Mouse (Mus musculus) cerebellum, adult 9-10 months (tissue): ENCODE results near the gene Zfp385c.
"Not testable (repeated sequence)": the region's sequence is repeated elsewhere in the genome, so short reads cannot be mapped to it uniquely, and the experiment has no call there.

Experiments used
- DNase-seq: peaks from one replicate; pipeline ENCODE4 v3.0.0; 2022

The Zfp385c gene

DNA sequence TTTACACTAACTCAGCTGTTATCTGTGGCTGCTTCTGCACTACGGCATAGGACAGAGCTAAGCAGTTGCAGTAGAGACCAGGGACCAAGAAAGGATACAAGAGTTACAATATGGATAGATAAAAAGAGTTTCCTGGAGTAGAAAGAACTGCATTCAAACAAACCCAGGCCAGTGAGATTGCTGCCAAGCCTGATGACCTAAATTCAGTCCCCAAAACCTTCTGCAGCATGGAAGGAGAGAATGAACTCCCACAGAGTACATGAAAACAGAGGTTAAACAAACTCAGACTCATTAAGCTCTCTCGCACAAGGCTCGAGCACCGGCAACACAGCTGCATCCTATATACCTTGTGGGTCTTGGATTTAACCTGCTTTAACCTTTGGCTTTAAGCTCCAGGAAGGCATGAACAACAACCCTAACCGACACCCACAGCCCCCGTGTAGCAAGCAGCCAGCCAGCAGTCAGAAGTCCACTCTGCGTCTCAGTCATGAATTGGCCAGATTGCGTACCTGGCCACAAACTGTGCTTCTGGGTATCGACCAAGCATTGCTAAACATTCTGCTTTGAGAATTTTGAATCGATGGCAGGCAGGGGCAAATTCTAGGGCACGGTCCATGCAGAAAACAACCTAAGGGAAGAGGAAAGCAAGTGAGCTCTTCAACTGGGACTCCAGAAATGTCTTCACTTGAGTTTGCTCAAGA is 99.8 kb downstream of the Zfp385c start:
- peak; percentile 55 for DNase-seq

DNA sequence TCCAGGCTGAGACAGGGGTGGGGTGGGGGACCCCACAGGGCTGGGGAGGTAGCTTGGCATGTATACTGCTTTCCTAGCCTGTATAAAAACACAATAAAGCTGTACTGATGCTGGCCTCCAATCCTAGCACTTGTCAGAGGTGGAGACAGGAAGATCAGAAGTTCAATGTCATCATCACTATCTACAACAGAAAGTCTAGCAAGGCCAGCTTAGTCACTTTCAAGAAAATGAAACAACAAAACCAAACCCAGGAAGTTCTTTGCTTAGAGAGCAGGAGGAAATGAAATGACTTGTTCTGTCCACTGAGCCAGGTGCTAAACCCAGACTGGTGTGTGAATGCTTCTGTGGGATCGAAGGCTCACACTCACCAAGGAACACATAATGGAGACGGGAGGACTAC is 103.8 kb downstream of the Zfp385c start:
- DNase-seq, result no peak

DNA sequence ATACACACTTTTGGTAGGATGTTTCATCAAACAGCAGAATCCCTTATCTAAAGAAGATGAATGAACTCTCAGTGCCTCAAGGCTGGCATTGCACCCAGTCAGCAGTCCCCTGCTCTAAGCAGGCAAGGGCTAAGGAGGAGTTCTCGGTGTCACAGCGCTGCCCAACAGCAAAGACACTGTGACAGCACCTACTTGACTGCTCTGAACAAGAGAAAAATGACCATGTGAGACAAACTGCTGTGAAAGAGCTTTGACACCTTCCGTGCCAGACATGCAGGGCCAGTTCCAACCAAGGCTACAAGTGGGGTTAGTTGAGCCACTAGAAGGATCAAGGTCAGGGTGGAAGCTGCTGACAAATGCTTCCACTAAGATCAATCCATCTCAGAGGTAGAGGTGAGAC is 107.1 kb downstream of the Zfp385c start:
- no peak for DNase-seq

DNA sequence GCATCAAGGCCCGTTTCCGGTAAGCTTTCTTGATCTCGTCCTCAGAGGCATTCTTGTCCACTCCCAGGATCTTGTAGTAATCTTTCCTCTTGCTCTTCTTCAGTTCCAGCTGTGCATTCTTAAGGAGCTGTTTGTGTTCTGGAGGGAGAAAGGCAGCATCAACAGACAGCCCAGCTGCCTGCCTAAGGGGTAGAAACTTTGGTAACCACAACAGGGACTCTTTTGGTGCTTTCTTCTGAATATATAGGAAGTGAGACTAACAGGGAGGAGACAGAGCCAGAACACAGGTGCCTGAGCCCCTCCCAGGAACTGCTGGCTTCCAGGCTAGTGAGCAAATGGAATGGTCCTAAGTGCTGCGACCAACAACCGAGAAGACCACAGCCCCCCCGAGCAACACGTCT is 107.7 kb downstream of the Zfp385c start:
- DNase-seq, result no peak

DNA sequence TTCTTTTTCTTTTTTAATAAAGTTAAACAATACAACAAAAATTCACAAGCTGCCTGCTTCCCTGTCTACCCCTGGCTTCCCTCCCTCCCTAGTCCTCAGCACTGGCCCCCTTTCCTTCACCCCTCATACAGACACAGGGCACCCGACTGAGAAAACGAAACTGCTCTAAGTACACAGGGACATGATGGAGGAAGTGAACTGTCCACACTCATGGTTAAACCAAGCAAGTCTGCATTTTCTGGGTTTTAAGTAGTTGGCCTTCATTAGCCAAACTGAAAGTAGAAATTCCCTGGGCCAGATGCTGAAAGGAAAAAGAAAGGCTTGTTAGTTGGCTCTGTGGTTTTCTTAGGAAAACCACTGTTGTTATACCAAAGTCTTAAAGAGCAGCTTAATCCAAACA is 109.4 kb downstream of the Zfp385c start:
- DNase-seq, result no peak

DNA sequence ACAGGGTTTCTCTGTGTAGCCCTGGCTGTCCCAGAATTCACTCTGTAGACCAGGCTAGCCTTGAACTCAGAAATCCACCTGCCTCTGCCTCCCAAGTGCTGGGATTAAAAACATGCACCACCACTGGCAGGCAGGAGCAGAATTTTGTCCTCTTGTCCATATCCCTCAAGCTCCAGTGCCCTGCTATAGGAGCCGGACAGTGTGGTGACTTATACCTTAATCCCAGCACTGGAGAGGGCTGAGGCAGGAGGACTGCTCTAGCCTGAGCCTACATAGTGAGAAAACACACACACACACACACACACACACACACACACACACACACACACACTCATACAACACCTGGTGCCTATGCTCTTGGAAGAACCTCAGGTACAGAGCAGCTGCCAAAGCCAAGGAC is 109.8 kb downstream of the Zfp385c start:
- not testable (repeated sequence) for DNase-seq

DNA sequence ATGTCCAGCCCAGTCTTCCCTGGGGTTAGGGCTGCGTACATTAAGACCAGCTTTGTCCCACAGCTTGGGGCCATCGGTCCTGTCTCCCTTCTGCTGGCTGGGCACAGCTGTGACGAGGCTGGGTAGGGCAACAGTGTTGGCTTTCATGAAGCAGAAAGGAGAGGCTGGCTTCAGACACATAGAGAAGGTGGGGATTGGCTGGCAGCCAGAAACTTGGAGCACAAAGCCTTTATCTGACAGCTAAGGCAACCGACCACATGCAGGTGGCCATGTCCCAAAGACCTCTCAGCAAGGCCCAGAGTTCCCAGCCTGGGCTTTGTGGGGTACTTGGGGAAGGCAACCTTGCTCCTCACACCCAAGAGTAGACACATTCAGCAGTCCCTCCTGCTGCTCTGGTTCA is 110.5 kb downstream of the Zfp385c start:
- DNase-seq, result no peak

DNA sequence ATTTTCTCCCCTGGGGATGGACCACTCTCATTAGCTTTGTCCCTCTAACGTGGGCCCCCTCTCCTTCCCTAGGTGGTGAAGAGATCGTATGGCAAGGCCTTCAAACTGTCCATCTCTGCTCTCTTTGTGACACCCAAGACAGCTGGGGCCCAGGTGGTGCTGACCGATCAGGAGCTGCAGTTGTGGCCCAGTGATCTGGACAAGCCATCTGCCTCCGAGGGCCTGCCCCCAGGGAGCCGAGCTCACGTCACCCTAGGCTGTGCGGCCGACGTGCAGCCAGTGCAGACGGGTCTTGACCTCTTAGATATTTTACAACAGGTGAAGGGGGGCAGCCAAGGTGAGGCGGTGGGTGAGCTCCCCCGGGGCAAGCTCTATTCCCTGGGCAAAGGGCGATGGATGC is 112.0 kb downstream of the Zfp385c start:
- DNase-seq, result no peak

DNA sequence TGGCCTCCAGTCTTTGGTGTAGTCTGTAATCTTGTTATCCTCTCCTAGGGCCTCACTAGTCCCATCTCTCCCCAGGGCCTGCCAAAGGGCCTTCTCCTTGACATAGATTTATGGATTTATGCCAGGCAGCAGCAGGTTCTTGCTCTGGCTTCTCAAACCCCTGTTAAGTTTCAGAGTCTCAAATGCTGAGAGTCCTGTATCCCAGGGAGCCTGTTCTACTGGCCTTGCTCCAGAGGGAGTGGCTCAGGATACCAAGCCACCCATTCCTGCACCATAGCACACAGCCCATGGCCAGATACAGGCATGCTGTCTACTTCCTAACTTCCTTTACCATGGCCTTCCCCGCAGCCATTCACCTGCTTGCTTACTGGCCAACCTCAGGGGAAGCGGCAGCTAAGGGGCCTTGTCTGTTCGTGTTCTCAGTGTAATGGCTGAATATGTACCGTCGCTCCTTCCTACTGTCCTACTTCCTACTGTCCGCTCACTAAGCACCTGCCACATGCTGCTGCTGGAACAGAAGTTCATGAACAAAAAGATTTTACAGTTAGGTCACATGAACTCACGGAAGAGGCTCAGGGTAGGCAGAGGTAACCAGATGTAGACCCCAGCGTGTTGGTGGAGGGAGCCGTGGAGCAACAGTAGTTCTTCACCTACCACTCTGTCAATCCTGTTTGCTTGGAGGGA is 113.0 kb downstream of the Zfp385c start:
- no peak for DNase-seq

DNA sequence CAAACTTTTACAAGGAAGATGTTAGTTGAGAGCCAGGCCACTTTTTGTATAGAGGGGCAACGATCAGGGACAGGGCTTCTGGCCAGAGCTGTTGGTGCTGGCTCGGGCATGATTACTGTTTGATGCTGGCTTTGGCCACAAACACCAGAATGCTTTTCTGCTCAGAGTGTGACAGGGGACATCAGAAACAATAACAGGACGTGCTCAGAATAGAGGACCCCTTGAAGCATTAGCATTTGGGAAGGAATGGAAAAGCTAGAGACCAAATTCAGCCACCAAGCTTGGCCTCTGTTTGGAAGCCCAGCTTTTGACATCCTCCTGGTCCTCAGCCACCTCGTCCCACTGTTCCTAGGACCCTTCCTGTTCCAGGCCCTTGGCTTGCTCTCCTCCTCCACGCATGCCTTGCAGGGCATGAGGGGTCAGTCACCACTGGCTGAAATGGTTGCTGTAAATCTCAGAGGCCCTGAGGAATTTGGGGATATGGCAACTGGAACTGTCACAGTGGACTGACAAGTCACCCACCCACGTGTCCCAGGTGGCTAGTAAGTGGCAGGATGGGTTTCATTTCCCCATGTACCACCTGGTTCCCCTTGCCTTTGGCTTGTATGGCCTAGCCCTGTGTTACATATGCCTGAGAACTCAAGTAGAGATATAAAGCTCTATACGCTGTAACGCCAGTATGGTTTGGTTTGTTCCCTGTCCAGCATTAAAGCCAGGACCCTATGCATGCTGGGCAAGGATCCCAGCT is 114.2 kb downstream of the Zfp385c start:
- DNase-seq, result no peak
